Mouse (Mus musculus) granulocyte monocyte progenitor cell, adult 5-6 weeks (primary cell): ENCODE results near the gene Zfhx2. TPM values are rescaled to one million over a fixed set of nuclear protein-coding genes. Genes with fewer than 3 reads are reported as not detected.

Experiments
- ATAC-seq: replicated peaks from 2 replicates; pipeline ENCODE4 v1.8.0; 2016; ENCODE audit warnings: mild to moderate bottlenecking, moderate TSS enrichment, inconsistent platforms; ENCODE audit not compliant: poor library complexity, severe bottlenecking
- total RNA-seq, 2 experiments: library from RNA; stranded (forward) in 1 of 2; stranded (reverse) in 1 of 2; fragments of 200-712, 200-1000 nt in 1 of 2; fragments of >200 nt in 1 of 2; fragmentation: Nextera tagmentation in 1 of 2; gene quantifications; 2 replicates each; pipeline ENCODE4 v1.2.3; 2014 to 2017

The Zfhx2 gene
- total RNA-seq, 2 experiments from 2014 or later, result 0.26 to 3.0 TPM

- peak; percentile 87 for ATAC-seq
Measured at GRCm38 (mm10) chr14:55079214-55079970, 12.7 kb downstream of the Zfhx2 start.

GRCm38 (mm10) chr14:55078366-55078989 is 13.6 kb downstream of the Zfhx2 start:
- ATAC-seq, result peak; percentile 31; the same call in 1 of the 2 replicates

GRCm38 (mm10) chr14:55077481-55078365 is 14.4 kb downstream of the Zfhx2 start:
- ATAC-seq, result no peak

GRCm38 (mm10) chr14:55076956-55077355 is 15.2 kb downstream of the Zfhx2 start:
- no peak for ATAC-seq

- ATAC-seq, result no peak
Measured at GRCm38 (mm10) chr14:55076224-55076623, 15.9 kb downstream of the Zfhx2 start.

- ATAC-seq, result no peak
Measured at GRCm38 (mm10) chr14:55074416-55074815, 17.7 kb downstream of the Zfhx2 start.

- no peak for ATAC-seq
Measured at GRCm38 (mm10) chr14:55071756-55072155, 20.4 kb downstream of the Zfhx2 start.

GRCm38 (mm10) chr14:55066042-55066441 is 26.1 kb downstream of the Zfhx2 start:
- ATAC-seq, result no peak

- no peak for ATAC-seq
Measured at GRCm38 (mm10) chr14:55065391-55065790, 26.7 kb downstream of the Zfhx2 start.

- no peak; the same call in 1 of the 2 replicates for ATAC-seq
Measured at GRCm38 (mm10) chr14:55064481-55065370, 27.4 kb downstream of the Zfhx2 start.

- no peak for ATAC-seq
Measured at GRCm38 (mm10) chr14:55063581-55064381, 28.3 kb downstream of the Zfhx2 start.

GRCm38 (mm10) chr14:55063117-55063516 is 29.0 kb downstream of the Zfhx2 start:
- no peak for ATAC-seq

- peak; percentile 91 for ATAC-seq
Measured at GRCm38 (mm10) chr14:55062626-55063025, 29.5 kb downstream of the Zfhx2 start.

- ATAC-seq, result no peak
Measured at GRCm38 (mm10) chr14:55061845-55062244, 30.3 kb downstream of the Zfhx2 start.

GRCm38 (mm10) chr14:55059931-55060330 is 32.2 kb downstream of the Zfhx2 start:
- no peak for ATAC-seq

- ATAC-seq, result no peak
Measured at GRCm38 (mm10) chr14:55059009-55059408, 33.1 kb downstream of the Zfhx2 start.

- ATAC-seq, result peak; percentile 93
Measured at GRCm38 (mm10) chr14:55055167-55055834, 36.8 kb downstream of the Zfhx2 start.

- ATAC-seq, result peak; percentile 63
Measured at GRCm38 (mm10) chr14:55054191-55054749, 37.9 kb downstream of the Zfhx2 start.
